Mouse (Mus musculus) lung, embryonic 15.5 days (tissue): ENCODE measurements around the gene Tanc1. TPM values are rescaled to one million over a fixed set of nuclear protein-coding genes. Genes with fewer than 3 reads are reported as not detected.
A peak's percentile ranks its signal among the peaks of the same experiment; 100 is the strongest.

Experiments used
- ATAC-seq: fragments of 200-750 bp; cut with Nextera tagmentation; 2 replicates; pipeline ENCODE4 v1.8.0; 2017; ENCODE audit warnings: moderate number of reproducible peaks, borderline replicate concordance; ENCODE audit not compliant: low FRiP score, low TSS enrichment; ENCODE audit errors: extremely low read depth
- H3K27ac ChIP-seq: fragments of 300-500 bp; sonication (generic); 2 replicates; pipeline ENCODE4 v1.5.1; 2015; ENCODE audit warnings: moderate library complexity, mild to moderate bottlenecking, inconsistent platforms
- H3K27me3 ChIP-seq: fragments of 300-500 bp; sonication (generic); 2 replicates; pipeline ENCODE4 v1.6.1; 2015; ENCODE audit warnings: inconsistent platforms
- H3K36me3 ChIP-seq: fragments of 300-500 bp; sonication (generic); 2 replicates; pipeline ENCODE4 v1.6.1; 2015; ENCODE audit warnings: inconsistent platforms
- H3K4me1 ChIP-seq: fragments of 300-500 bp; sonication (generic); 2 replicates; pipeline ENCODE4 v1.6.1; 2015; ENCODE audit warnings: inconsistent platforms
- H3K4me2 ChIP-seq: fragments of 300-500 bp; sonication (generic); 2 replicates; pipeline ENCODE4 v1.6.1; 2015; ENCODE audit warnings: inconsistent platforms, mild to moderate bottlenecking, moderate library complexity
- H3K4me3 ChIP-seq: fragments of 300-500 bp; sonication (generic); 2 replicates; pipeline ENCODE4 v1.5.1; 2015; ENCODE audit warnings: mild to moderate bottlenecking, inconsistent platforms
- H3K9ac ChIP-seq: fragments of 300-500 bp; sonication (generic); 2 replicates; pipeline ENCODE4 v1.6.1; 2015; ENCODE audit warnings: inconsistent platforms
- H3K9me3 ChIP-seq: fragments of 300-500 bp; sonication (generic); 2 replicates; pipeline ENCODE4 v1.6.1; 2016; ENCODE audit warnings: inconsistent platforms
- WGBS: fragments of 180-500 bp; shearing (Covaris S2); methylation state at CpG from one replicate; pipeline ENCODE4 v1.1.7; 2015; 5-methylcytosine and 5-hydroxymethylcytosine counted together
- polyA plus RNA-seq: library from polyadenylated mRNA; unstranded; fragments of >200 nt; fragmentation: Nextera tagmentation; extraction: Ambion mirVana; gene quantifications from 2 replicates; pipeline ENCODE4 v1.2.1, GENCODE M21; 2015

Gene Tanc1
- polyA plus RNA-seq, 1 experiment from 2014 or later: 33.9 TPM

DNA sequence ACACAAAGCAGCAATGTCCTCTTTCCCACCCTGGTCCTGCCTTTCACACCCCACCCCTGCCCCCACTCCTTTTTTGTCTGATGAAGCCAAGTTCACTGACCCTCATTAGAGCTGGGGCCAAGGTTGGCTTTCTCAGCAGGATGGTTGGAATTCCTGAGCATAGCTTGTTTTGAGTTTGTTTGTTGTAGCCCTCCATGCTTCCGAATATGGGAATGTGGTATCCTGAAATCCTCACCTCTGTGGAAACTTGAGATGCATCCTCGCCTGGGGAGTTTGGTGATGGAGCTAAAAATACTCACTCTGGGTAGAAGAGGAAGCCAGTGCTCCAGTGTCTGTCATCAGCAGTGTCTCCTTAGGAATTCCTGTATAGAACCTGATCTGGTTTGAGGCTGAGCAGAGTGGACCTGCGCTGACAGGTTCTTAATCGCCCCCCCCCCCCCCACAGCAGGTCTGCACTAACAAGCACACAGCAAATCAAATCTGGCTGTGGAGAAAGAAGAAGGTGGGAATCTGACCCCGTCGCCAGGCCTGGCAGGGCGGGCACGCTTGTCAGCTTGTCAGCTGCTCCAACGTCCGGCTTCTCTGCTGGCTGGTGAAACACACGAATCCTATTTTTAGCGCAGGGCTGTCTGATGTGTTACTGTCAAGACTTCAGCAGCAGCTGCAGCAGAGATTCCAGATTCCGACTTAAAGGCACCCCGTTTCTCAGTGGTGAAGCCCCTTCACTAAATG lies 217.1 kb downstream of the Tanc1 start:
- Histone ChIP-seq H3K4me1 (peaks cover 38% of the 10 kb centered on the region), H3K9ac (no peak overlapping the region), H3K9me3 (no peaks in the 10 kb centered on the region), H3K4me3 (no peak overlapping the region), H3K27me3 (no peaks in the 10 kb centered on the region), H3K36me3 (peaks cover 3% of the 10 kb centered on the region; the same call in 1 of the 2 replicates), H3K27ac (peak overlapping the region; percentile 54), H3K4me2 (no peak overlapping the region)
- 10% methylated on average over 14 of the region's 14 CpGs for WGBS
- ATAC-seq: peak; percentile 55; the same call in 1 of the 2 replicates

DNA sequence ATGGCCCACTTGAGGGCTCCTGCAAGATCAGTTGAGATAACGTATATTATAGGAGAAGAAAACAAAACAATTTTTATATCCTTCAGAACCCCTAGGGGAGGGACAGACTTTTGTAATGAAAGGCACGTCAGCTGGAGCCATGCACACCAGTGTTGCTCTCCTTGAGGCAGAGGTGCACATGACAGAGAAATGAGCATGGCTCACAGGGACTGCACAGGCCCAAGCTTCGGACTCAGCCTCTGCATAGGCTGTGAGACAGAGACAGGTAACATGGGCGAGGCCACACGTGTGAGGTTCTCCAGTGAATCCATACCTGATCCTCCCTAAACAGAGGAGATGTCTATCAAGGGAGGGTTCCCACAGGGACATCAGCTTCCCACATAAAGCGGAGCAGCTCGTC lies 217.9 kb downstream of the Tanc1 start:
- Histone ChIP-seq H3K4me3 (no peak overlapping the region), H3K27ac (peak overlapping the region; percentile 54), H3K4me2 (no peak overlapping the region), H3K36me3 (peaks cover 11% of the 10 kb centered on the region), H3K9ac (no peak overlapping the region), H3K4me1 (peaks cover 33% of the 10 kb centered on the region), H3K27me3 (no peaks in the 10 kb centered on the region), H3K9me3 (no peaks in the 10 kb centered on the region)
- whole genome bisulfite sequencing: 70% methylated on average over 7 of the region's 7 CpGs
- 0 out of 2 replicates have a peak, but pooled peaks have one; percentile 5 for ATAC-seq

DNA sequence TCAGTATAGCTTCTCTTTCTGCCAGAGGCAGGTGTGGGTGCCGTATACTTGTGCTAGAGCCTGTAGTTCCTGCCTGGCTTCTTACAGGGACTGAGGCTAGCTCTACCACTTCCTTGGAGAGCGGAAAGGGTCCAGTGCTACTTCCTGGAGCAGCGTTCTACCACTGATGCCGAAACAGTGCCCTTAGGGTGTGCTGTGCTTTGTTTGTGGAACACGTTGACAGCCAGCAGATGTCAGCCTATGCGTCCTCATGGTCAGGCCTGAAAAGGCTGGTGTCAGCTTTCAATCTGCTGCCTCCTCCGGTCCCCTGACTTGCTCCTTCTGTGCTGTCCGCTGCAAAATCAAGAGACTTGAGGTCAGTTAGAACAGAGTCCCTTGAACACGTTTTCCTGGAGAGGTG lies 218.3 kb downstream of the Tanc1 start:
- Histone ChIP-seq H3K4me3 (no peak overlapping the region), H3K9ac (no peak overlapping the region), H3K27ac (peak overlapping the region; percentile 54), H3K4me2 (no peak overlapping the region), H3K36me3 (peaks cover 15% of the 10 kb centered on the region), H3K9me3 (no peaks in the 10 kb centered on the region), H3K4me1 (peaks cover 31% of the 10 kb centered on the region), H3K27me3 (no peaks in the 10 kb centered on the region)
- peak; percentile 68; the same call in 1 of the 2 replicates for ATAC-seq
- 31% methylated on average over 9 of the region's 9 CpGs for WGBS

DNA sequence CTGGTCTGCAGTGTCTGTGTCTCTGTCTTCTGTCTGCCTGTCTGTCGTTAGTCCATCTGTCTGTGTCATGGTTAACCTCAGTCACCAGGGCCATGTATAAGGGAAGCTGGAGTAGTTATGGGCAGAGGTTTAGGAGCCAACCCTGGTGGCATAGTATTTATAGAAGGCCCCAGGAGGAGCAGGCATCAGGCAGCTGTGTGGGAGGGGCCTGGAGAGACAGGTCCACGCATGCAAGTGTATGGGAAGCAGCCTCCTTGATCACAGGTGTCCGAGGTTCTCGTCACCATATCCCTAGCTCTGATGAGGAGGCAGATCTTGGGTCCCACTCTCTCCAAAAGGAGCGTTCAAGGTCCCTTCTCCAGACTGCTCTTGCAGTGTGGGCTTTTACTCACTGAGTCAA lies 219.1 kb downstream of the Tanc1 start:
- Histone ChIP-seq H3K4me2 (no peak overlapping the region), H3K27me3 (no peaks in the 10 kb centered on the region), H3K27ac (no peak overlapping the region), H3K36me3 (peaks cover 22% of the 10 kb centered on the region), H3K4me3 (no peak overlapping the region), H3K9ac (no peak overlapping the region), H3K9me3 (no peaks in the 10 kb centered on the region), H3K4me1 (peaks cover 30% of the 10 kb centered on the region)
- ATAC-seq: no peak
- 81% methylated on average over 5 of the region's 5 CpGs for WGBS

DNA sequence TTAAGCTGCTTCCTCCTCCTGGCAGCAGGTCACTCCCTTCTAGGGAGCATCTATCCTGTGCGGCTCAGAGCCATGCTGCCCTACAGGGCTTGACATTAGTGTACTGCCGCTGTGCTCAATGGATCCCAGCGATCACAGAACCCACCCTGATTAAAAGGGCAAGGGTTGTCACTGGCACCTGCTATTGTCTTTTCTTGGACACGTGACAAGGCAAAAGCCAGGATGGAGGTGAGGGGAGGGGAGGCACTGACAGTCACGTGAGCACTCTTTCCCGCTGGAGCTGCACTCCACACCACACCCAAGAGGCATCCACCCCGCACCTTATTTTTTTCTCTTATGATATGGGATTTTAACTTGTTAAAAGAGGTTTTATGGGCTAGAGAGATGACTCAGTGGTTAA lies 220.0 kb downstream of the Tanc1 start:
- peaks cover 30% of the 10 kb centered on the region for H3K4me1 ChIP-seq
- H3K9me3 ChIP-seq: no peaks in the 10 kb centered on the region
- ATAC-seq: no peak
- no peak overlapping the region for H3K9ac ChIP-seq
- no peak overlapping the region for H3K4me3 ChIP-seq
- H3K4me2 ChIP-seq: no peak overlapping the region
- H3K36me3 ChIP-seq: peaks cover 30% of the 10 kb centered on the region
- no peaks in the 10 kb centered on the region for H3K27me3 ChIP-seq
- WGBS: 81% methylated on average over 7 of the region's 7 CpGs
- H3K27ac ChIP-seq: no peak overlapping the region

DNA sequence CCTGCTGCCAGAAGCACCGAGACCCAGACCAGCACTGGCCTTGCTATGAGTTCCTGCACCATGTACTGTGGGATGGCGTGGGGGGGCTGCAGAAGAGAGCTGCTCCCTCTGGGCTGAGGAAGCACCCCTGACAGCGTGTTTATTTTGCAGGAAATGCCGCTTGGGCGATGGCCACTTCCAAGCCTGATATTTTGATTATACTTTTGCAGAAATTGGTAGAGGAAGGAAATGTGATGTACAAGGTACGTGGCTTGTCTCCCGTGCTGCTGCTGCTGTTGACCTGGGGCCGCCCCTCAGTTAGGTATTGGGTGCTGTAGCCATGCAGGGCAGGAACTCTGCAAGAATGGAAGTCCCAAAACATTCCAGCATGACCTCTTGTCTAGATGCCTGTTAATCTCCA lies 227.0 kb downstream of the Tanc1 start:
- H3K4me3 ChIP-seq: no peak overlapping the region
- H3K9ac ChIP-seq: no peak overlapping the region
- no peak overlapping the region for H3K4me2 ChIP-seq
- H3K9me3 ChIP-seq: no peaks in the 10 kb centered on the region
- ATAC-seq: no peak
- H3K4me1 ChIP-seq: peaks cover 9% of the 10 kb centered on the region
- H3K36me3 ChIP-seq: peaks cover 68% of the 10 kb centered on the region
- H3K27ac ChIP-seq: peak overlapping the region; percentile 46
- 64% methylated on average over 8 of the region's 8 CpGs for WGBS
- H3K27me3 ChIP-seq: no peaks in the 10 kb centered on the region

DNA sequence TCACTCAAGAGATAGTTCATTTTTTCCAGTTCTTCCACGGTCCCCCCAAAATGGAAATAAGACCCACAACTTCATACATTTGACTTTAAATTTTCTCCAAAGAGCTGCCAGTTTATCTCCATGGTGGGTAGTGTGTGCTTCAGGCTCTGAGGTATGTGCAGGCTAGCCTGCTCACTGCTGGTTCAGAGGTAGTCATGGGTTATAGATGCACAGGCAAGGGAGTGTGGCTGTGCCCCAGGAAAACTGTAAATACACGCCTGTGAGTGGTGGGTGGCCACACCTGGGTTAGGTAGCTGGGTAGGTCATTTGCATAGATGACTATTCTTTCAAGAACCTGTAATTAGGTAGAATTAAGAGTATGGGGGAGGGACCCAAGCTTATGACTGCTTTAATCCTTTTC lies 227.9 kb downstream of the Tanc1 start:
- H3K9me3 ChIP-seq: no peaks in the 10 kb centered on the region
- peaks cover 68% of the 10 kb centered on the region for H3K36me3 ChIP-seq
- peaks cover 9% of the 10 kb centered on the region for H3K4me1 ChIP-seq
- no peak overlapping the region for H3K9ac ChIP-seq
- ATAC-seq: no peak
- H3K27me3 ChIP-seq: no peaks in the 10 kb centered on the region
- WGBS: 82% methylated on average over 2 of the region's 2 CpGs
- H3K4me3 ChIP-seq: no peak overlapping the region
- H3K4me2 ChIP-seq: no peak overlapping the region
- H3K27ac ChIP-seq: no peak overlapping the region

DNA sequence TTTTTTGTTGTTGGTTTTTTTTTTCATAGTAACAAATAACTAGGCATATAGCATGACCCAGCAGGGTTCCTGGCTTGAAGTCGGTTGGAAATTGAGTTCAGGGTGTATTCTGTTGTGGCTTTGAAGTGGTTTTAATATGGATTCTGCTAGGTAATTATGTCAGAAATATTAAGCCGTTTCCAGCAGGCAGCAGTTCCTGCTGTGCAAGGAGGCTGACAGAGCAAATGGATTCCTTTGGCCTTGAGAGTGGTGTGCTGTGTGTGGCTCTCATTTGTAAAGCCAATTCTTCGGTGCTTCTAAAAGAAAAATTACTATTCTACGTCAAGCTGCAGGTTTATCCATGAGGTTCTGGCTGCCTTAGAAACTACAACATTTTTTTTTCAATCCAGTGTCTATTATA lies 228.3 kb downstream of the Tanc1 start:
- Histone ChIP-seq H3K36me3 (peaks cover 64% of the 10 kb centered on the region), H3K9me3 (no peaks in the 10 kb centered on the region), H3K4me1 (peaks cover 9% of the 10 kb centered on the region), H3K4me2 (no peak overlapping the region), H3K9ac (no peak overlapping the region), H3K4me3 (no peak overlapping the region), H3K27ac (no peak overlapping the region), H3K27me3 (no peaks in the 10 kb centered on the region)
- ATAC-seq: no peak
- 67% methylated on average over 4 of the region's 4 CpGs for WGBS

DNA sequence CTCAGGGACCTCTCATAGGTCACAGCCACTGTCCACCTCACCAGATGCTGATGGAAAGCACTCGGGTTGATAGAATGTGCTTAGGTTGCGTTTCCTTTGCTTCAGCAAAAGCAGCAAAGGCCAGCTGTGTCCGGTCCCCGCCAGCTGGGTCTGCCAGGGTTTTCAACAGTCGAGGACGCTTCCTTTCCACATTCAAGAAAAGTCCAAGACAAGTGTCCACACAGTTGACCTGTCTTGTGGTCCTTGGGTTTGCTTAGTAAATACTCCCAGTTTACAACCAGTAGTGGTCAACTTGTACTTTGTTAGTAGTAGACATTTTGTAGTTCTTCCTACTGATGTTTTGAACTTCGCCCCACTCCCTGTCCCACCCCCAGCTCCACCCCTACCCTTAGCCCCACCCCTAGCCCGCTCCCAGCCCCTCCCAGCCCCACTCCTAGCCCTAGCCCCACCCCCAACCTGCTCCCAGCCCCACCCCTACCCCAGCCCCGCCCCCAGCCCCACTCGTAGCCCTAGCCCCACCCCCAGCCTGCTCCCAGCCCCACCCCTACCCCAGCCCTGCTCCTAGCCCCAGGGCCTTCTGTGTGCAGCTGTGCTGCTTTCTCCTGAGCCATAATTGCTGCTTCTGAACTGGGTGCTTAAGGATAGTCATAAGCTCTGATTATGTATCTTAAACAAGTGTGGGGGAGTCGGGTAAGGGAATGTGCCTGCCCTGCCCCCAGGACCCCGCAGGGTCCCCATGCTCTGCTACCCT lies 229.5 kb downstream of the Tanc1 start:
- Histone ChIP-seq H3K27me3 (no peaks in the 10 kb centered on the region), H3K36me3 (peaks cover 57% of the 10 kb centered on the region), H3K27ac (peak overlapping the region; percentile 67), H3K4me1 (peaks cover 9% of the 10 kb centered on the region), H3K9me3 (no peaks in the 10 kb centered on the region), H3K4me2 (no peak overlapping the region), H3K9ac (no peak overlapping the region), H3K4me3 (no peak overlapping the region)
- 55% methylated on average over 12 of the region's 12 CpGs for WGBS
- peak; percentile 61; the same call in 1 of the 2 replicates for ATAC-seq

DNA sequence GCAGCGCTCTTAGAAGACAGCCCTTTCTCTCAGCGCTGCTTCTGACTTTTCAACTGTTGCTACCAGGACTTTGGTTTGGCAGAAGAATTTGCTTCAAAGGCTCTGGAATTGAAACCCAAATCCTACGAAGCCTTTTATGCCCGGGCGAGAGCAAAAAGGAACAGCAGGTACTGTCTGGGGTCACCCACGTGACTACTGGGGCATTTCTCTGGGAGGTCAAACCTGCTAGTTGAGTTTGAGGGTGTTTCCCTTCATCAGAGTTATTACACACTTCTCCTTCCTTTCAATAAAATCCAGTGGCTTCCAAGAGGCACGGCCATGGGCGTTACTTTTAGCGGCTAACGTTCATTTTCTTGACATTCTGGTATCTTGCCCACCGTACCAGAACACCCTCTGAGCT lies 230.1 kb downstream of the Tanc1 start:
- H3K9me3 ChIP-seq: no peaks in the 10 kb centered on the region
- no peak overlapping the region for H3K9ac ChIP-seq
- no peak overlapping the region for H3K27ac ChIP-seq
- H3K4me1 ChIP-seq: peaks cover 9% of the 10 kb centered on the region
- H3K4me3 ChIP-seq: no peak overlapping the region
- H3K4me2 ChIP-seq: no peak overlapping the region
- peaks cover 53% of the 10 kb centered on the region for H3K36me3 ChIP-seq
- no peaks in the 10 kb centered on the region for H3K27me3 ChIP-seq
- WGBS: 80% methylated on average over 11 of the region's 11 CpGs
- ATAC-seq: no peak

DNA sequence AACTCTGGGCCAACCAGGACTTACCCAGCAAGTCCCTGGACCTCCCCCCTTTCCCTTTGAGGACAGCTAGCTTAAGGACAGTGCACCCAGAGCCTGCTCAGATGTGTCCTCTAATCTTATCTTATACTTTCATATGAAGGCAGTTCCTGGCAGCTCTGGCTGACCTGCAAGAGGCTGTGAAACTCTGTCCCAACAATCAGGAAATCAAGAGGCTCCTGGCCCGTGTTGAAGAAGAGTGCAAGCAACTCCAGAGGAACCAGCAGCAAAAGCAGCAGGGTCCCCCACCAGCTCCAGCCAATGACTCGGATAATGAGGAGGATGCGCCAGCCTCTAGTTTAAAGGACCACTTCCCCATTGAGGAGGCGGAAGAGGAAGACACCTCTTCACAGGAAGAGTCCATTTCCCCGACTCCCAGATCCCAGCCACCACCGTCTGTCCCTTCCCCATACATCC lies 230.7 kb downstream of the Tanc1 start:
- Histone ChIP-seq H3K4me2 (no peak overlapping the region), H3K4me1 (peaks cover 9% of the 10 kb centered on the region), H3K27me3 (no peaks in the 10 kb centered on the region), H3K9ac (no peak overlapping the region), H3K36me3 (peaks cover 47% of the 10 kb centered on the region), H3K9me3 (no peaks in the 10 kb centered on the region), H3K4me3 (no peak overlapping the region), H3K27ac (no peak overlapping the region)
- ATAC-seq: no peak
- 73% methylated on average over 6 of the region's 6 CpGs for WGBS

DNA sequence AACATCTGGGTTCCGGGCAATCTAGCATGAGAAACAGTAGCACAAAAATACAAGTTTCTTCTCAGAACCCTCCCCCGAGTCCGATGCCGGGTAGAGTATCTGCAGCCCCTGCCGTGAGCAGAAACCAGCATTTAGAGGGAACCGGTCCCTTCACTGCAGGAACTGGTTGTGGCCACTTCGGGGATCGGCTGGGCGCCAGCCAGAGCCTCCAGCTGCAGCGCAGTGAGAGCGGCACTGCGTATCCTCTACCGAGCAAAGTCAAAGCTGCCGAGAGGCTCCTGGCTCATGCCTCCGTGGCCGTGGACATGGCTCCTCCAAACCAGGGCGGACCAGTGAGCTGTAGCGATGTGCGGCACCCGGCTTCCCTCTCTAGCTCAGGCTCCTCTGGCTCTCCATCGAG lies 231.3 kb downstream of the Tanc1 start:
- Histone ChIP-seq H3K4me3 (no peak overlapping the region), H3K4me1 (peaks cover 9% of the 10 kb centered on the region), H3K4me2 (no peak overlapping the region), H3K9ac (no peak overlapping the region), H3K27ac (no peak overlapping the region), H3K27me3 (no peaks in the 10 kb centered on the region), H3K36me3 (peaks cover 45% of the 10 kb centered on the region), H3K9me3 (no peaks in the 10 kb centered on the region)
- ATAC-seq: no peak
- WGBS: 89% methylated on average over 21 of the region's 21 CpGs
